Mouse (Mus musculus) brain, embryonic 14.5 days (tissue): ENCODE measurements around the gene AU018091. TPM values are rescaled to one million over a fixed set of nuclear protein-coding genes. Genes with fewer than 3 reads are reported as not detected.
"Not testable (repeated sequence)": the region's sequence is repeated elsewhere in the genome, so short reads cannot be mapped to it uniquely, and the experiment has no call there.

ENCODE experiments used
- DNase-seq: peaks from one replicate; pipeline ENCODE4 v3.0.0-alpha.2; 2011; ENCODE audit warnings: low read depth
- CTCF ChIP-seq: fragments of 200-500 bp; IDR thresholded peaks from 2 replicates; pipeline ENCODE4 v1.5.1; 2012; ENCODE audit warnings: inconsistent platforms, mild to moderate bottlenecking, moderate library complexity, borderline replicate concordance; ENCODE audit not compliant: insufficient read depth, insufficient read length; ENCODE audit errors: extremely low read depth
- POLR2A ChIP-seq: fragments of 200-500 bp; IDR thresholded peaks from 2 replicates; pipeline ENCODE4 v1.6.1; 2012; ENCODE audit warnings: mild to moderate bottlenecking, inconsistent platforms, borderline replicate concordance; ENCODE audit not compliant: poor library complexity, insufficient read depth, insufficient read length, severe bottlenecking; ENCODE audit errors: extremely low read depth
- polyA plus RNA-seq: library from polyadenylated mRNA; depleted of rRNA; stranded (reverse); fragments of >200 nt; gene quantifications from 2 replicates; pipeline ENCODE4 v1.2.3, GENCODE M21; 2012; rRNA removed

The AU018091 gene
- polyA plus RNA-seq, 1 experiment, result 0.15 TPM

DNA sequence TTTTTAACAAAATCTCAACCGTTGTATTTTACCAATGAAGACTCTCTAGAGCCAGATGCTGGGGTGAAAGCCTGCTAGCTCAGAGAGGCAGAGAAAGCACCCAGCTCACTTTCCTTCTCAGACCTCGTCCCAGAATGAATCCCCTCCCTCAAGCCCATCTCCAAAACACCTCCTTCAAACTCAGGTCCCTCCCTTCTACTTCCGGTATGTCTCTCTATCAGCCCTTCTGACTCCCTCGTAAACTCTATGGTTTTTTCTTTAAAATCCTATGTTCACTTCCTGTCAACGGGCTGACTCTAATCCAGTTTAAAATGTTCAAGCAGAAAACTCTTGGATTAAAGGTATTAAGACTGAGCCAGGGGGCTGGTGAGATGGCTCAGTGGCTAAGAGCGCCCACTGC is 4.6 kb downstream of the AU018091 start:
- DNase-seq, result no peak
- TF ChIP-seq POLR2A (no peak), CTCF (no peak)

DNA sequence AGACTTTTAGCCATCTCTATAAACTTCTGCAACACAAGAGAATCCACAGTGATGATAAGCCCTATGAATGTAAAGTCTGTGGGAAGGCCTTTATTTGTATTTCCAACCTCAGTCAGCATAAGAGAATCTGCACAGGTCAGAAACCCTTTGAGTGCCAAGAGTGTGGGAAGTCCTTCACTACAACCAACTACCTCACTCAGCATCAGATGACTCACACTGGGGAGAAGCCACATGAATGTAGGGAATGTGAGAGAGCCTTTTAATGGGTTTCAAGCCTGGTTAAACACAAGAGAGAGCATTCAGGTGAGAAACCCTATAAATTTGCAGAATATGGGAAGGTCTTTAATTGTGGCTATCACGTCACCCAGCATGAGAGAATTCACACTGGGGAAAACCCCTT is 18.6 kb downstream of the AU018091 start:
- DNase-seq, result no peak
- TF ChIP-seq POLR2A (no peak), CTCF (no peak)

DNA sequence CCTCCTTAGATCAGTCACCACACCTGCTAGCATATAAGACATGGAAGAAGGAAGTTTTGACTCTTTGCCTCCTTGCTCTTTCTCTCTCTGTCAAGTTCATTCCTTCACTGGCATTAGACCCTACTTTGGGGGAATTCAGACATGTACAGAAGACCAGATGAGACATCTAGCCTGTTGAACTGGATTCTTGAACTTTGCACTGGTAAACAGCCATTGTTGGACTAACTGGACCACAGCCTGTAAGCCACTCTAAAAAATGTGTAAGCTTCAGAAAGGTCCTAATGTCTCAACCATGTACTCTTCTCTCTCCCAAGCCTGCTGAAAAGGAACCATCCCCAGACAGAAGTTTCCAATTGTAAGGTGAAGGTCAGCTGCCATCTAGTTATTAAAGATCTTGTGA is 22.9 kb downstream of the AU018091 start:
- no peak for TF ChIP-seq POLR2A
- no peak for TF ChIP-seq CTCF
- no peak for DNase-seq

DNA sequence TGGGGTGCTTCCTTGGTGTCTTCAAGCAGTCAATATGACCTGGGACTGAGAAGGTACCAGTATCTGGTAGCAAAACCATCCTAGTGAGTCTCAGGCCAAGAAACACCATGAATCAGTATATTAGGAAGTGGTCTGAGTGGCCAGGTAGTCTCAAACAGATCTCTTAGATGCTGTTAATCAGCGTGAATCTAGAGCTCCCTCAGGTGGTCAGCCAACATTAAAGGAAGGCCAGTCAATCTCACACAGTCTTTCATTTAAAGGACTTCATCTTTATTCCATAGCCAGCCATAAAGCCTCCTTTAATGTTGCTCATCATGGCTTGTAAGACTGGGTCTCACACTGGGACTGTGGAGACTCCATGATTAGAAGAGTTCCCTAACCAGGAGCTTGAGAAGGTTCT is 25.7 kb downstream of the AU018091 start:
- no peak for DNase-seq
- TF ChIP-seq POLR2A (no peak), CTCF (no peak)

DNA sequence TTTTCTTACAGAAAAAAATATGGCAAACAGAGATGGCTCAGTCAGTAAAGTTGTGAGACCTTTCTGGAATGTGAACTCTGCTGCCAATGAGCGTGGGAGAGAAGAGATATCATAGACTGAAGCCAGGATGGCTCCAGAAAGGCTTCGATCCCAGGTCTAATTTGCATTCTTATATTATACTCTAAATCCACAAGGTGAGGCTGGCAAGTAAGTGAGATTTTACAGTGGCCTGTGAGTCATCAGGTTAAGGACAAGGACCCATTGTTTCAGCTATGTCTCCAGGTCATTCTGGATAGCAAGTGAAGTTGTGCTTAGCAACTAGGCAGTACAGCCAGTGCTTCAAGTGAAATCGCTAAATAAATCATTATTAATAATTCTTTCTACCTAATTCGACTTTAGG is 33.4 kb downstream of the AU018091 start:
- no peak for DNase-seq
- TF ChIP-seq CTCF (no peak), POLR2A (no peak)

DNA sequence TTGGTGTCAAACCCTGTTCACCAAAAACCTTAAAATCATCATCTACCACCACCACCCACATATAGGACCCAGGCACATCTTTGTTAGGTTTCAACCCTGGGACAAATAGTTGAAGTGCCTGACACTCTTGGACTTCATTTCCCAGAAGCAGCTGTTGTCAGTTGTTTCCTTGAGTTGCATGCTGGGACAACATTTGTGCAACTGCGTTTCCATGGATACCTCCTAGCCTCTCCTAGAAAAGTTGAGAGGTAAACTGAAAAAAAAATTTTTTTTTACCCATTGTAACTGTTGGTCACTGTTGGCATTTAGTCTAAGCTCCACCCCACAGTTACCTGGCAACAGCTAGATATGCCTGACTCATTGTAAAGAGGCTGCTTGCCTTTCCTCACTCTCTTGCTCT is 34.3 kb downstream of the AU018091 start:
- TF ChIP-seq CTCF (no peak), POLR2A (no peak)
- no peak for DNase-seq

DNA sequence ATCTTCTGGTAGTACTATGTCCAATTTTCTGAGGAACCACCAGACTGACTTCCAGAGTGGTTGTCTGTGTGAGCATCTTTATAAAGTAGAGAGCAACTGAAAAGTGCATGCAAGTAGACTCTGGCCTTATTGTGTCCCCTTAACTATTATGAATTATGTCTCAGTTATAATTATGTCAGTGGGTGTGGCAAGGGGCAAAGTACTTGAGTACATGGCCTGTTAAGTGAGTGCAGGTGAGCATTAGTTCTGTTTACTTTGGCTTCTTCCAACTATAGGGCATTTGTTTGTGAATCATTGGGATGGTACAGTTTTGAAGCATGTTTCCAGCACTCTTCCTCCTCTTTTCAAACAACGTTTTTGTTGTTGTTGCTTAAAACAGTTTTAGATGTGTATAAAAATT is 38.7 kb downstream of the AU018091 start:
- TF ChIP-seq POLR2A, result no peak
- no peak for TF ChIP-seq CTCF

DNA sequence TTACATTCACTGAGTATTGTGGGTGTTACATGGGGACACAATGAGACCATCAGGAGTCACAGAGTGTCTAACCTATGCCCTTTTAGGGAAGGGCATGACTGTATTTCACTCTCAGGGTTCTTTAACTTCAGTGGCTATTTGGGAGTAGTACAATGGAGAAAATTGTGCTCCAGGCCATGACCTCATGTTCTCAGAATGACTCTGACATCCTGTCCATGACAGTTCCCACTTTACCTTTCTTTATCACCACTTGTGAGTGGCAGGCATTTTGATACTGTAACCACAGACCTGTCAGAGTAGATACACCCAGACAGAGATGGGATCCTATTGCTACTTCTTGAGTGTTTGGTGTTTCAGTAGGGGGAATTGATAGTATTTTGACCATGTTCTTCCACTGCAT is 40.4 kb downstream of the AU018091 start:
- DNase-seq, result not testable (repeated sequence)

More for the DNA sequence above, 38.7 kb downstream of the AU018091 start:
- DNase-seq, result no peak

DNA sequence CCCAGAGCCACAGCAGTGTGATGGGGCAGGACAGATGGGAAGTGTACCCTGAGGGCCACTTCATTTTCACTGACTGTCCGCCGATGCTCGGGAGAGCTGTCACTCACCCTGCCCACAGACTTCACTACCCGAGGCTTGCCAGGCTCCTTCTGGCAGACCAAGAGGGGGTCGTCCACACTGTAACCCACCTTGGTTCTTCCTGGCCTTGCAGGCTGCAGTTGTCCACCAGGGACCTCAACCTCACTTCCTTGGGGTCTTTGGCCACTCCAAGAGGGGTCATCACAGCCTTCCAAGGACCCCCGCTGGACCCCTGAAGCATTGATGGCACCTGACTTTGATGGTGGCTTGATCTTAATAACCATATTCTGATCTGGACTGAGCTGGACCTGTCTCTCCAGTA is 57.8 kb downstream of the AU018091 start:
- not testable (repeated sequence) for DNase-seq

DNA sequence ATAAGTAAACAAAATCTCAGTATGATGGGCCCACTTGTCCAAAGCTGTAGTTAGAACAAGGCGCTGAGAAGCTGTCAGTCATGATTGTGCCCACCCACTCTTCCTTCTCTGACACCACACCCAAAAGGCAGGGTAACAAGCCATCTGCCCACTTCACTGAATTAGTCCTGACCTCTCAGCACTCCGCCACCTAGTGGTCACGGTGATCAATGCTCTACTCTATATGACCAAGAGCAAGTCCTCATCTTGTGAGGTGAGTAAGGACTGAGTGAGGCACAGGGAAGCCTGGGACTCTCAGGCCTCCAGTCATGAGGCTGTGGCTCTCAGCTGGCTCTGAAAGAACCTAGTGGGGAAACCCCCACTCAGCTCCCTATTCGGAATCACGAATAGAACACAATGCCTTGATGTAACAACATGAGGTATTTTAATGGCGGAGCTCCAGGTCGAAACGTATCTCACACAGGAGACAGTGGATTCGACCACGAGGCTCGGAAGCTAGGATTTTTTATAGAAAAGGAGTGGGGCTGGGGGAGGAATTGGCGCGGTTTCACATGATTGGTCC is 62.4 kb downstream of the AU018091 start:
- DNase-seq, result not testable (repeated sequence)

Other genes starting within 250 kb of the AU018091 start
- not detected in 2 replicates for gene Nlrp12, start 80.5 kb upstream of the AU018091 start, polyA plus RNA-seq
- 55.6 and 62.7 TPM in 2 replicates for gene Myadm, start 119.9 kb upstream of the AU018091 start, polyA plus RNA-seq
- 4.0 and 5.6 TPM in 2 replicates for gene Prkcg, start 120.0 kb upstream of the AU018091 start, polyA plus RNA-seq
- gene Cacng7, start 163.8 kb upstream of the AU018091 start, polyA plus RNA-seq, result 145 and 171 TPM in 2 replicates
- 22.4 and 26.3 TPM in 2 replicates for gene Cacng8, start 221.5 kb upstream of the AU018091 start, polyA plus RNA-seq